Mouse (Mus musculus): Measurements from ENCODE around the gene Pcyt1b. TPM values are rescaled to one million over a fixed set of nuclear protein-coding genes. Genes with fewer than 3 reads are reported as not detected.

Gene Pcyt1b
- polyA plus RNA-seq, 2 experiments = 2.1 to 3.4 TPM

DNA sequence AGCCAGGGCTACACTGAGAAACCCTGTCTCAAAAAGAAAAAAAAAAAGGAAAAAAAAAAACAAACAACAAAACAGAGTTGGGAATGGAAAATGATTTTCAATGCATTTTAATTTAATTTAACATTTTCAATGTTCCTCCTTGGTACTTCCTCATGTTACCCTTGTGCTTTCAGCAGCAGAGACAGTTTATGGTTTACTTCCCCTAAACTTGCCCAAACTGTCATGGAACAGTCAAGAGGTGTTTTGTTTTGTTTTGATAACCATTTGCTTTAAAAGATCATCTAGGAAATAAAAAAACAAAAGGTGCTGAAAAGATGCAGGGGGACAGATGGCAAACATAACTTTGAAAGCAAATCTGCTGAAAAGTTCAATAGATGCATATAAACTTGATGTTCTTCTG, 10.6 kb upstream of the Pcyt1b start:
- Histone ChIP-seq H3K9ac (ENCODE audit: low read depth, low read length, severe bottlenecking) (no peak overlapping the region), H3K9me3 (ENCODE audit: control insufficient read depth, low read length) (no peaks in the 10 kb centered on the region), H3K4me2 (replicated peaks; ENCODE audit: low read depth, low read length, severe bottlenecking) (no peak overlapping the region), H3K36me3 (ENCODE audit: control insufficient read depth, insufficient read depth, low read length) (no peaks in the 10 kb centered on the region), H3K27me3 (ENCODE audit: control insufficient read depth, insufficient read depth, low read length) (no peaks in the 10 kb centered on the region), H3K27ac (replicated peaks; ENCODE audit: low read depth, low read length) (no peak overlapping the region), H3K4me1 (ENCODE audit: control insufficient read depth, insufficient read depth, low read length) (no peaks in the 10 kb centered on the region), H3K4me3 (replicated peaks; ENCODE audit: low read length) (no peak overlapping the region)
- ATAC-seq (ENCODE audit: low FRiP score, low read depth) (no peak), DNase-seq (ENCODE audit: low spot score) (no peak)
- TF ChIP-seq POLR2A (IDR thresholded peaks at IDR 0.05; ENCODE audit: borderline replicate concordance, extremely low read depth, insufficient read depth, insufficient read length) = no peak

- no peak for ATAC-seq (ENCODE audit: low FRiP score, low read depth)
Measured at GRCm38 (mm10) chrX:93650738-93651137, 3.9 kb upstream of the Pcyt1b start.

DNA sequence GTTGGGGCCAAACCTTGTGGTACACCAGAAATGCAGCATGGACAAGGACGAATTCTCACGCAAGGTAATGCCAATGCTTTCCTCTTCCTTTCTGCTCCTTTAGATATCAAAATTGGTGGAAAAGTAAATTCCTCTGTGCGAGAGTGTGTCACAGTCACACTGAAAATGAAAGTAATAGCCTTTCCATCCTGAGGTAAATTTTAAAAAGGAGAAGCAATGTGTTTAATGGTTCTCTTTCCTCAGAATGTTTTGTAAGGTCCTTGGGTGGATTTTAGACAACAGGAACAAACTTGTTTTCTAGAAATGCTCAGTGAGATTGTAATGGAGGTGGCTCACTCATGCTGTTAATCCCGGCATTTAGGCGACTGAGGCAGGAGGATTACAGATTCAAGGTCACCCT, 490 bp downstream of the Pcyt1b start:
- no peak overlapping the region for H3K4me3 ChIP-seq (replicated peaks; ENCODE audit: low read length)
- no peaks in the 10 kb centered on the region for H3K4me1 ChIP-seq (ENCODE audit: control insufficient read depth, insufficient read depth, low read length)
- H3K27ac ChIP-seq (replicated peaks; ENCODE audit: low read depth, low read length) = no peak overlapping the region
- no peak overlapping the region for H3K9ac ChIP-seq (ENCODE audit: low read depth, low read length, severe bottlenecking)
- DNase-seq (ENCODE audit: low spot score) (no peak), ATAC-seq (ENCODE audit: low FRiP score, low read depth) (no peak)
- WGBS = 76% methylated on average over 5 of the region's 5 CpGs
- TF ChIP-seq POLR2A (IDR thresholded peaks at IDR 0.05; ENCODE audit: borderline replicate concordance, extremely low read depth, insufficient read depth, insufficient read length) = no peak
- H3K36me3 ChIP-seq (ENCODE audit: control insufficient read depth, insufficient read depth, low read length) = no peaks in the 10 kb centered on the region
- H3K9me3 ChIP-seq (ENCODE audit: control insufficient read depth, low read length) = no peaks in the 10 kb centered on the region
- no peak overlapping the region for H3K4me2 ChIP-seq (replicated peaks; ENCODE audit: low read depth, low read length, severe bottlenecking)
- no peaks in the 10 kb centered on the region for H3K27me3 ChIP-seq (ENCODE audit: control insufficient read depth, insufficient read depth, low read length)

More at GRCm38 (mm10) chrX:93650738-93651137, 3.9 kb upstream of the Pcyt1b start:
- Histone ChIP-seq H3K27ac (replicated peaks; ENCODE audit: low read depth, low read length) (no peak overlapping the region), H3K4me2 (replicated peaks; ENCODE audit: low read depth, low read length, severe bottlenecking) (no peak overlapping the region), H3K4me1 (ENCODE audit: control insufficient read depth, insufficient read depth, low read length) (no peaks in the 10 kb centered on the region), H3K36me3 (ENCODE audit: control insufficient read depth, insufficient read depth, low read length) (no peaks in the 10 kb centered on the region), H3K27me3 (ENCODE audit: control insufficient read depth, insufficient read depth, low read length) (no peaks in the 10 kb centered on the region), H3K9ac (ENCODE audit: low read depth, low read length, severe bottlenecking) (no peak overlapping the region), H3K4me3 (replicated peaks; ENCODE audit: low read length) (no peak overlapping the region), H3K9me3 (ENCODE audit: control insufficient read depth, low read length) (no peaks in the 10 kb centered on the region)
- TF ChIP-seq POLR2A (IDR thresholded peaks at IDR 0.05; ENCODE audit: borderline replicate concordance, extremely low read depth, insufficient read depth, insufficient read length) = no peak
- no peak for DNase-seq (ENCODE audit: low spot score)
- WGBS = 89% methylated on average over 2 of the region's 2 CpGs

DNA sequence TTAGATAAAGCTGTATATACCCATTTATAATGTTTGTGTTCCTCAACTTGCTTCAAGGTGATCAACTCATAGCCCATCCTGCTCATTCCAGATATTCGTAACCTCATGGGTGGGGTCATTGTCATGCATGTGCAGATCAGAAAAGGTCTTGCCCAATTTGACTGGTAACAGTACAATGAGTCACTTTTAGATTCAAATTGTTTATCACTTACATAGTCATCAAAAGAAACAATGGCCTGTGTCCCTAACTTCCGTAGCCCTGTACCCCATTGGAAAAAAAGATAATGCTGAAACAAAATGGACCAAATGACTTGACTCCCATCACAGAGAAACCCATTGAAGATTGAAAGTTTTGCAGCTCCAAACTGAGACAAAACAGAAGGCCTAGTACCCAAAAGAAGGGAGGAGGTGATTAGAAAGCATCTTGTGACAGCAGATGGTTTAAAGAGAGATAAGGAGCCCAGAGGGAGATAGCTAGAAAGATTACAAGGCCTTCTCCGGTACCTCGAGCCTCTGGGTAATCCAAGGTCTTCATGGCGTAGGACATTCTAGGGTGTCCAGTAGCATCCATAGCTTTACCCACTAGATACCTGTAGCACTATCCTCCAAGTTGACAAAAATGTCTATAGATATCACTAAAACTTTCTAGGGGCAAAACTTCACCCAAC, 9.4 kb downstream of the Pcyt1b start:
- DNase-seq (ENCODE audit: low spot score) (no peak), ATAC-seq (ENCODE audit: low FRiP score, low read depth) (no peak)
- Histone ChIP-seq H3K9ac (ENCODE audit: low read depth, low read length, severe bottlenecking) (no peak overlapping the region), H3K4me2 (replicated peaks; ENCODE audit: low read depth, low read length, severe bottlenecking) (no peak overlapping the region), H3K36me3 (ENCODE audit: control insufficient read depth, insufficient read depth, low read length) (no peaks in the 10 kb centered on the region), H3K27me3 (ENCODE audit: control insufficient read depth, insufficient read depth, low read length) (no peaks in the 10 kb centered on the region), H3K27ac (replicated peaks; ENCODE audit: low read depth, low read length) (no peak overlapping the region), H3K4me1 (ENCODE audit: control insufficient read depth, insufficient read depth, low read length) (no peaks in the 10 kb centered on the region), H3K9me3 (ENCODE audit: control insufficient read depth, low read length) (no peaks in the 10 kb centered on the region), H3K4me3 (replicated peaks; ENCODE audit: low read length) (no peak overlapping the region)
- no peak for TF ChIP-seq POLR2A (IDR thresholded peaks at IDR 0.05; ENCODE audit: borderline replicate concordance, extremely low read depth, insufficient read depth, insufficient read length)
- 84% methylated on average over 5 of the region's 5 CpGs for WGBS

DNA sequence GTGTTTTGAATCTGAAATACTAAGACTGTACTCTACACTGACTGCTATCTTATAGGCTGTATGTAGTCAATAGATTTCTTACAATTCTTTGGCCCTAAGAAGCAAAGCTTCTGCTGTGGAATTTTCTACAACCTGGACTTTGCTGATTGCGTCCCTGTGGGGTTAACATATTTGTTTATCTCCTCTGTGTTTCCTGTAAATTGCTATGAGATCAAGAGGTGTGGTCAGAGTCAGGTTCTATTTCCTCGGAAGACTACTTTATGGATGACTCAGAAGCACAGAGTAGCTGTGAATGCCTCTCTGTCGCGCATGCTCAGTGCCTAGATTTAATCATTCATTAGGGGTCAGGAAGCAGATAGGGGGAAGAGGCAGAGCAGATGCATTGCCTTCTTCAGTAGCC, 10.1 kb downstream of the Pcyt1b start:
- H3K4me2 ChIP-seq (replicated peaks; ENCODE audit: low read depth, low read length, severe bottlenecking) = no peak overlapping the region
- DNase-seq (ENCODE audit: low spot score) = no peak
- H3K27ac ChIP-seq (replicated peaks; ENCODE audit: low read depth, low read length) = no peak overlapping the region
- no peak for ATAC-seq (ENCODE audit: low FRiP score, low read depth)
- no peak for TF ChIP-seq POLR2A (IDR thresholded peaks at IDR 0.05; ENCODE audit: borderline replicate concordance, extremely low read depth, insufficient read depth, insufficient read length)
- no peaks in the 10 kb centered on the region for H3K27me3 ChIP-seq (ENCODE audit: control insufficient read depth, insufficient read depth, low read length)
- H3K9me3 ChIP-seq (ENCODE audit: control insufficient read depth, low read length) = no peaks in the 10 kb centered on the region
- H3K36me3 ChIP-seq (ENCODE audit: control insufficient read depth, insufficient read depth, low read length) = no peaks in the 10 kb centered on the region
- no peak overlapping the region for H3K4me3 ChIP-seq (replicated peaks; ENCODE audit: low read length)
- H3K4me1 ChIP-seq (ENCODE audit: control insufficient read depth, insufficient read depth, low read length) = no peaks in the 10 kb centered on the region
- H3K9ac ChIP-seq (ENCODE audit: low read depth, low read length, severe bottlenecking) = no peak overlapping the region
- 71% methylated on average over 4 of the region's 4 CpGs for WGBS
